Mouse (Mus musculus) bone marrow macrophage, adult 2 months (primary cell): ENCODE data around the gene Samd14.

ENCODE experiments used
- CTCF ChIP-seq: IDR thresholded peaks from 2 replicates; pipeline ENCODE4 v1.5.1; 2012; ENCODE audit warnings: low read depth, mild to moderate bottlenecking, low read length, moderate library complexity
- POLR2A ChIP-seq: IDR thresholded peaks from 2 replicates; pipeline ENCODE4 v1.6.1; 2012; ENCODE audit warnings: mild to moderate bottlenecking, low read depth, low read length, borderline replicate concordance

- no peak for TF ChIP-seq POLR2A
- no peak for TF ChIP-seq CTCF
Measured at GRCm38 (mm10) chr11:94987851-94988250, 21.8 kb upstream of the Samd14 start.
